Mouse (Mus musculus) hindbrain, embryonic 16.5 days (tissue): ENCODE data around the gene Phf5a. TPM values are rescaled to one million over a fixed set of nuclear protein-coding genes. Genes with fewer than 3 reads are reported as not detected.
A peak's percentile ranks its signal among the peaks of the same experiment; 100 is the strongest.

Experiments
- ATAC-seq: fragments of 200-750 bp; cut with Nextera tagmentation; 2 replicates; pipeline ENCODE4 v1.8.0; 2017; ENCODE audit warnings: moderate TSS enrichment, moderate library complexity
- H3K27ac ChIP-seq: fragments of 300-500 bp; sonication (generic); 2 replicates; pipeline ENCODE4 v1.5.1; 2014; ENCODE audit warnings: low read depth, mild to moderate bottlenecking, control low read depth, low read length, moderate library complexity
- H3K27me3 ChIP-seq: fragments of 300-500 bp; sonication (generic); replicated peaks from 2 replicates; pipeline ENCODE4 v1.6.1; 2014; ENCODE audit warnings: low read length; ENCODE audit not compliant: control insufficient read depth, insufficient read depth
- H3K36me3 ChIP-seq: fragments of 300-500 bp; sonication (generic); 2 replicates; pipeline ENCODE4 v1.6.1; 2014; ENCODE audit warnings: mild to moderate bottlenecking, low read length, moderate library complexity, mixed read lengths; ENCODE audit not compliant: control insufficient read depth, insufficient read depth
- H3K4me1 ChIP-seq: fragments of 300-500 bp; sonication (generic); 2 replicates; pipeline ENCODE4 v1.6.1; 2014; ENCODE audit warnings: low read depth, low read length; ENCODE audit not compliant: control insufficient read depth, insufficient read depth
- H3K4me2 ChIP-seq: fragments of 300-500 bp; sonication (generic); 2 replicates; pipeline ENCODE4 v1.6.1; 2014; ENCODE audit warnings: mild to moderate bottlenecking, low read length, control low read depth, moderate library complexity
- H3K4me3 ChIP-seq: fragments of 300-500 bp; sonication (generic); 2 replicates; pipeline ENCODE4 v1.5.1; 2014; ENCODE audit warnings: mild to moderate bottlenecking, low read length, control low read depth, moderate library complexity
- H3K9ac ChIP-seq: fragments of 300-500 bp; sonication (generic); 2 replicates; pipeline ENCODE4 v1.6.1; 2014; ENCODE audit warnings: low read depth, mild to moderate bottlenecking, control low read depth, low read length, moderate library complexity
- H3K9me3 ChIP-seq: fragments of 300-500 bp; sonication (generic); 2 replicates; pipeline ENCODE4 v1.6.1; 2014; ENCODE audit warnings: mild to moderate bottlenecking, low read length, moderate library complexity; ENCODE audit not compliant: control insufficient read depth
- WGBS: fragments of 180-500 bp; shearing (Covaris S2); extraction: QIAGEN DNeasy Blood & Tissue Kit; methylation state at CpG from one replicate; pipeline ENCODE4 v1.1.7; 2014; 5-methylcytosine and 5-hydroxymethylcytosine counted together
- polyA plus RNA-seq: library from polyadenylated mRNA; unstranded; fragments of >200 nt; fragmentation: Nextera tagmentation; extraction: Ambion mirVana; gene quantifications from 2 replicates; pipeline ENCODE4 v1.2.1, GENCODE M21; 2015

The Phf5a gene
- polyA plus RNA-seq, 1 experiment from 2014 or later = 122 TPM

- Histone ChIP-seq H3K36me3 (peaks cover 10% of the 10 kb centered on the region), H3K4me3 (no peak overlapping the region; the same call in 1 of the 2 replicates), H3K9me3 (no peaks in the 10 kb centered on the region), H3K27me3 (no peaks in the 10 kb centered on the region), H3K4me2 (peak overlapping the region; percentile 45), H3K9ac (no peak overlapping the region), H3K4me1 (peaks cover 15% of the 10 kb centered on the region), H3K27ac (peak overlapping the region; percentile 77)
- WGBS = 35% methylated on average over 8 of the region's 8 CpGs
- no peak for ATAC-seq
These were observed 11.1 kb downstream of the Phf5a start for GRCm38 (mm10) chr15:81860471-81861135.

- H3K4me3 ChIP-seq = peak overlapping the region; percentile 91
- ATAC-seq = peak; percentile 85
- H3K4me2 ChIP-seq = peak overlapping the region; percentile 96
- peaks cover 3% of the 10 kb centered on the region; the same call in 1 of the 2 replicates for H3K36me3 ChIP-seq
- WGBS = 0% methylated on average over 39 of the region's 39 CpGs
- no peaks in the 10 kb centered on the region for H3K27me3 ChIP-seq
- H3K27ac ChIP-seq = peak overlapping the region; percentile 95
- no peaks in the 10 kb centered on the region for H3K9me3 ChIP-seq
- H3K4me1 ChIP-seq = peaks cover 23% of the 10 kb centered on the region
- H3K9ac ChIP-seq = peak overlapping the region; percentile 92
These were observed 12.1 kb downstream of the Phf5a start for GRCm38 (mm10) chr15:81859330-81860255.

- peak within 1 kb of the TSS; percentile 91 for H3K4me3 ChIP-seq
- H3K27me3 ChIP-seq = no peaks in the 10 kb centered on the region
- H3K36me3 ChIP-seq = no peaks in the 10 kb centered on the region
- peak within 1 kb of the TSS; percentile 96 for H3K4me2 ChIP-seq
- under 1% methylated on average over 44 of the region's 44 CpGs for WGBS
- peaks cover 23% of the 10 kb centered on the region for H3K4me1 ChIP-seq
- no peaks in the 10 kb centered on the region for H3K9me3 ChIP-seq
- peak within 1 kb of the TSS; percentile 92 for H3K9ac ChIP-seq
- peak; percentile 7; the same call in 1 of the 2 replicates for ATAC-seq
- H3K27ac ChIP-seq = peak within 1 kb of the TSS; percentile 95
These were observed 13.0 kb downstream of the Phf5a start, which contains the start of gene Tob2 for GRCm38 (mm10) chr15:81858517-81859329. Gene Tob2, minus strand, starts transcription at chr15:81858796.

GRCm38 (mm10) chr15:81858138-81858516 lies 13.6 kb downstream of the Phf5a start:
- peaks cover 23% of the 10 kb centered on the region for H3K4me1 ChIP-seq
- peak overlapping the region; percentile 95 for H3K27ac ChIP-seq
- no peaks in the 10 kb centered on the region for H3K36me3 ChIP-seq
- H3K4me2 ChIP-seq = peak overlapping the region; percentile 96
- no peaks in the 10 kb centered on the region for H3K27me3 ChIP-seq
- WGBS = under 1% methylated on average over 23 of the region's 23 CpGs
- peak overlapping the region; percentile 91 for H3K4me3 ChIP-seq
- peak; percentile 10; the same call in 1 of the 2 replicates for ATAC-seq
- no peaks in the 10 kb centered on the region for H3K9me3 ChIP-seq
- H3K9ac ChIP-seq = peak overlapping the region; percentile 92

GRCm38 (mm10) chr15:81857724-81858116 lies 14.0 kb downstream of the Phf5a start:
- H3K4me3 ChIP-seq = peak overlapping the region; percentile 91
- 0 out of 2 replicates have a peak, but pooled peaks have one; percentile 5 for ATAC-seq
- H3K36me3 ChIP-seq = no peaks in the 10 kb centered on the region
- peak overlapping the region; percentile 96 for H3K4me2 ChIP-seq
- no peaks in the 10 kb centered on the region for H3K9me3 ChIP-seq
- H3K9ac ChIP-seq = peak overlapping the region; percentile 92
- peaks cover 23% of the 10 kb centered on the region for H3K4me1 ChIP-seq
- H3K27ac ChIP-seq = peak overlapping the region; percentile 95
- H3K27me3 ChIP-seq = no peaks in the 10 kb centered on the region
- 0% methylated on average over 31 of the region's 33 CpGs for WGBS

GRCm38 (mm10) chr15:81856938-81857723 lies 14.6 kb downstream of the Phf5a start:
- H3K27ac ChIP-seq = peak overlapping the region; percentile 95
- peak overlapping the region; percentile 96 for H3K4me2 ChIP-seq
- ATAC-seq = no peak
- H3K36me3 ChIP-seq = no peaks in the 10 kb centered on the region
- H3K27me3 ChIP-seq = no peaks in the 10 kb centered on the region
- WGBS = under 1% methylated on average over 14 of the region's 14 CpGs
- no peaks in the 10 kb centered on the region for H3K9me3 ChIP-seq
- peak overlapping the region; percentile 91 for H3K4me3 ChIP-seq
- peaks cover 23% of the 10 kb centered on the region for H3K4me1 ChIP-seq
- peak overlapping the region; percentile 92 for H3K9ac ChIP-seq

GRCm38 (mm10) chr15:81856030-81856790 lies 15.5 kb downstream of the Phf5a start:
- Histone ChIP-seq H3K4me1 (peaks cover 23% of the 10 kb centered on the region), H3K9me3 (no peaks in the 10 kb centered on the region), H3K36me3 (no peaks in the 10 kb centered on the region; the same call in 1 of the 2 replicates), H3K9ac (peak overlapping the region; percentile 92), H3K4me2 (peak overlapping the region; percentile 96), H3K4me3 (peak overlapping the region; percentile 91), H3K27ac (peak overlapping the region; percentile 95), H3K27me3 (no peaks in the 10 kb centered on the region)
- ATAC-seq = peak; percentile 87
- WGBS = under 1% methylated on average over 28 of the region's 28 CpGs
